Mouse (Mus musculus) monocyte, adult 5-6 weeks (primary cell): Measurements from ENCODE around the gene Tmco3. TPM values are rescaled to one million over a fixed set of nuclear protein-coding genes. Genes with fewer than 3 reads are reported as not detected.

Experiments used
- ATAC-seq: fragments of 153-309, 156-312 bp; replicated peaks from 2 replicates; pipeline ENCODE4 v1.8.0; 2017; ENCODE audit warnings: mild to moderate bottlenecking; ENCODE audit not compliant: low TSS enrichment, insufficient number of reproducible peaks, severe bottlenecking, poor library complexity, low FRiP score
- total RNA-seq: library from RNA; stranded (forward); fragments of 200-1000, 200-491, 200-594 nt; gene quantifications from 3 replicates; pipeline ENCODE4 v1.2.3, GENCODE M21; 2017

Gene Tmco3
- total RNA-seq = 9.7 to 19.3 TPM (median 12.1 TPM) in 3 replicates

DNA sequence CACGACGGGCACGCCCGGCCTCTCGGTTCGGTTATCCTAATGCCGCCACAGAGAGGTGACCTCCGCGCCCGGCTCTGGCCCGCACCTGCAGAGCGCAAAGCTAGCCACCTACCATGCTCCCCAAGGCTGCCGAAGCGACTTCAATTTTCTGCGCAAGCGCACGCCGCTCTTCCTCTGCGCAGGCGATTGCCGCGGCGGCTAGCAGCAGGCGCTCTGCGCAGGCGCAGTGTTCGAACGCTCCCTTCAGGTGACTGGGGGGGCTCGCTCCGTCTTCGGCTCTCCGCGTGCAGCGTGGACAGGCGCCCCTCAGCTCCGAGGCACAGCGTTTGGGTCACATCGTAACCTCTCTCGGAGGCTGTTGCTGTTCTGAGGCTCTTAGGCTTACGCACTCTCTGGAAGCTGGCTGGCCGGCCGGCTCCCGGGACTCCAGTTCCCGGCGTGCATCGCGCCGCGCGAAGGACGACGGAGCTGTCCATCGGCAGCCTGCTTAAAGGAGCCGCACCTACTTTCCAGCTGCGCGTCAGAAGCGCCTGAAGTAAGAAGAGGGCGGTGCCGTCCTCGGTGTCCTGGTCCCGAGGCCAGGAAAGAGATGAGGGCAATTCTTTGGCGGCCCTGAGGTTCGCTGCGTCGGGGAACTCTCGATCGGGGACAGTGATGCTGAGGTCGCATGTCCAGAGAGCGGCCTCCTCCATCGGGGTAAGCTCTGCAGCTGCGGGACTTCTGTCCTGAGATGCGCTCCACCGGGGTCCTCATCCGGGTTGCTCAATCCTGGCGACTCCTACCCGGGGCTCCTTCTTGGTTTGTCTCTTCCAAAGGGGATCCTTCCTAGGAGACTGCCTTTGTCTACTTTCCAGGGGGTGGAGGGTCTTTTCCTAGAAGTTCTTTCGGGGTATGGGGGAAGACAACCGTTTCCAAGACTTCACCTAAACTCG is at the start of gene Tmco3, which contains the start of gene Dcun1d2:
Gene Tmco3 (plus strand): TSS at position 499 of the 932 bp plus-strand sequence.
Gene Dcun1d2 (minus strand): TSS at position 440 of the 932 bp plus-strand sequence.
- ATAC-seq = peak; percentile 82

DNA sequence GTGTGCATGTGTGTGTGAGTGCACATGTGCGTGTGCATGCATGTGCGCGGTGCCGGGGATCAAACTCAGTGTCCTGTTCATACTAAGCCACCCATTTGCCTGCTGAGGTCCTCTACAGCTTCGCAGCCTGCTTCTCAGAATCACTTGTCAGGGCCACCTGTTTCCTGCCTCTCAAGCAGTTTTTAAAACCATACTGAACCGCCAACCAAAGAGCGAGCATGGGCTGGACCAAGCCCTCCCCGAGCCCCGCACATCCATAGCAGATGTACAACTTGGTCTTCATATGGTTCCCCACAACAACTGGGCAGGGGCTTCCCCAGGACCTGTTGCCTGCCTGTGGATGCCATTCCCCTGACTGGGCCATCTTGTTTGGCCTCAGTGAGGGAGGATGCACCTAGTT is 47.9 kb upstream of the Tmco3 start:
- no peak for ATAC-seq

DNA sequence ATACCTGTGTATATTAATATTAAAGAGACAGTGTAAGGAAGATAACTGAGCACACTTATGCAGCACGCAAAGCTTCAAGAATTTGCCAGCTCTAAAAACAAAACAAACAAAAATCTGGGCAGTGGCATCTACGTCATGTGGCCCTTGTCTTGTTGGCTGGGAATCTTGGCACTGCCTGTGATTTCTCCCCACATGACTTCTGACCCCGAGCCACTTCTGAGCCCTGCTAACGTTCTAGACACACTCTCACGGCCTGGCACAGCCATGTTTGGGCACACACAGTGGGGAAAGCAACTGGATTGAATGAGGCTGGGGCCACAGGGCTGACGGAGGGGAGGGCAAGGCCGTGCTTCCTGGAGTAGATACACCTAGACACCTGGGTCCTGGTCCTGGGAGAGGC is 47.3 kb upstream of the Tmco3 start:
- no peak for ATAC-seq

DNA sequence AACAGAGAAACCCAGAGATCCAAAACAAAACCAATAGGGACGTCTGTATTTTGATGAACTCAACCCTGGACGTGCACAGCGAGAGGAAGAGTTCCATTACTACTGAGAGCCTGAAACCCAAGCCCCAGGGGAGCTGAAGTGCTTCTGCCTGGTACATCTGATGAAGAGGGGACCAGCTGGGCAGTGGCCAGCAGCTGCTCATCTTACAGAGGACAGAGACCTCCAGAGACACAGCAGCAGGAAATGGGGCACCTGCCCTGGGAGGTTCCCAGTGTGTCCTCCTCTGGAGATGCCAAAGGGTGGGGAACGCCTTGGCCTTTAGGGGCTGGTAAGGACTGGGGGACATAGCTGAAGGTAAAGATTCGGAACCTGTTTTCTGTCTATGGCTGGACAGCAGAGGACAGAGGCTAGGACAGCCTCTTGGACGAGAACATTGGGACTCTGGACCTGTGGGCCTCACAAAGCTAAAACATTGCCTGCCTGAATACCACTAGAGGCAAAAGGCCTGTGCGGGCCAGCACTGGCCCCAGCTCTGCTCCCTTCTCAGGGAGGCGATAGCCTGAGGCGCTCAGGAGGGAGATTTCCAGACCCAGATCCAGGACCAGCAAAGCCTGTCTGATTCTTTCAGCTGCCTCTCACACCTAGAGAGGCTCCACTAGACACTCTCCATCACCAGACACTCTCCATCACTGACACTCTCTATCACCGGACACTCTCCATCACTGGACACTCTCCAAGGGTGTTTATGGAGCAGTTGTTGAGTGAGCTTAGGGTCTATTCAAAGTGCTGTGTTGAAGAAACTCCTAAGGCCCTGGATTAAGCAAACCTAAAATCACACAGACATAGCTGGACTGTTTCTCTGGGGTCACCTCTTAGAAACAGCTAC is 44.8 kb upstream of the Tmco3 start:
- ATAC-seq = no peak

- no peak for ATAC-seq
These were observed 43.6 kb upstream of the Tmco3 start for GRCm38 (mm10) chr8:13244343-13244880.

DNA sequence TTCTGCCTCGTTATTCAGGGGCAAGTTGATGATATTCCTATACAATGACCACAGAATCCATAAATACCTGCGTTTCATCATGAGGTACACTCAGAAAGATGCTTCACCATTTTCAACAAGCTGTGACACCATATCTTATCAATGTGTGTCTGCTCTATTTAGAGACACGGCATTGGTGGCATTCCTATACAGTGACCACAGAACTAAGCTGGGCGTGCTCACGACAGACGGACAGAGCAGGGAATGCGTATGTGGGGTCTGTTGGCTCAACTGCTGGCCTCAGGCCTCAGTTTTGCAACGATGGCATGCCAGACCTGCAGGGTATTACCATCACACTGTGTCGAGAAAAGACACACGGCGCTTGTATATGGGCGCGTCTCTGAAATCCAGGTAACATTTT is 35.2 kb upstream of the Tmco3 start:
- ATAC-seq = no peak

DNA sequence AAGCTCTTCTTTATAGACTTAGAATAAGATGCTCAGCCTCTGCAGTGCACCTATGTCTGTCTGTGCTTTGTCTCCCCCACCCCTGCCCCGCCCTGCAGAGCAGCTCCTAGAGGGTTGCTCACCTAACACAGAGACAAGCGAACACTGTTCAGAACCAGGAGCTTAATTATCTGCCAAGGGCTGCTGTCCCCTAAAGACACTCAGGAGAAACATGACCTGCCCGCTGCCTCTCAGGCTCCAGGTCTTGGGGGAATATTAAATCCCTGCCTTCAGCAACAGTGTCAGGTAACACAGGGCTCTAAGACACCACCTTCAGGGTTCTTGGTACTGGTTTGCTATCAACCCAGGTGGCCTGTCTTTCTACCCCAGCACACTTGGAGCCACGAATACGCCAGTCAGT is 34.6 kb upstream of the Tmco3 start:
- ATAC-seq = no peak

- peak; percentile 38; the same call in 1 of the 2 replicates for ATAC-seq
These were observed 34.0 kb upstream of the Tmco3 start, which contains the start of gene Adprhl1 for GRCm38 (mm10) chr8:13254019-13254418. Gene Adprhl1 (minus strand): TSS chr8:13254162.

GRCm38 (mm10) chr8:13263376-13263775 is 24.6 kb upstream of the Tmco3 start:
- no peak for ATAC-seq

GRCm38 (mm10) chr8:13267566-13267965 is 20.4 kb upstream of the Tmco3 start:
- ATAC-seq = no peak

DNA sequence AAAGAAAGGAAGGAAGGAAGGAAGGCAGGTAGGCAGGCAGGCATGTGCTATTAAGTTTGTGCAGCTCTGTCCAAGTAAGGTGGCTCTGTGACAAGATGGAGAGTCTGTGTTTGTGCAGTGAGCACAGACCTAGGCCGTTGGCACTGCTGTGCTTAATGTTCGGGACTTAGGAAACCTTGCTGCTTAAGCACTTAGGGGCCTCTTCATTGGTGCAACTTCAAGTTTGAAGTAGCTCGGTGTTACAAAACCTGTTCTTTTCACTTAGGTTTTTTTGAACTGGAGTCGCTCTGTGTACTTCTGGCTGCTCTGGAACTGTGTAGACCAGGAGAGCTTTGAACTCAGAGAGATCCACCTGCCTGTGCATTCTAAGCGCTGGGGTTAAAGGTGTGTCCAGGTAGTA is 15.2 kb upstream of the Tmco3 start:
- no peak for ATAC-seq

DNA sequence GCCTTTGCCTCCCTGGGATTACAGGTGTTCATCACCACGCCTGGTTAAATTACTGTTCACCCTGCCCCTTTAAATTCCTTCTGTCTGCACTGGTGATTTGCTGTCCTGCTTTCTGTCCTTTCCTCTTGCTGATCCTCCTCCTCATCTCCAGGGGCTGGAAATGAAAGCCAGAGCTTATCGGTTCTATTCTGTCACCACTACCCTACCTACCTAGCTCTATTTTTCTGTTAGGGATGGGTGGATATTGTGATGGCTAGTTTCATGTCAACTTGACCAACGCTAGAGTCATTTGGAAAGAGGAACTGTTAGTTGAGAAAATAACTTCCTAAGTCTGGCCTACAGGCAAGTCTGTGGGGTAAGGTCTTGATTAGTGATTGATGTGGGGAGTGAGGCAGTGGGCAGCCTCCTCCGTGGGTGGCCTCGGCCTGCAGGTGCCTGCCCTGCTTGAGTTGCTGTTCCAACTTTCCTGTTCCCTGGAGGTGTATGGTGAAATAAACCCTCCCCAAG is 11.0 kb upstream of the Tmco3 start:
- ATAC-seq = no peak

GRCm38 (mm10) chr8:13283200-13283599 is 4.8 kb upstream of the Tmco3 start:
- ATAC-seq = no peak

GRCm38 (mm10) chr8:13287304-13287691 is 692 bp upstream of the Tmco3 start:
- ATAC-seq = peak; percentile 88

- no peak for ATAC-seq
These were observed 656 bp downstream of the Tmco3 start for GRCm38 (mm10) chr8:13288646-13289045.

DNA sequence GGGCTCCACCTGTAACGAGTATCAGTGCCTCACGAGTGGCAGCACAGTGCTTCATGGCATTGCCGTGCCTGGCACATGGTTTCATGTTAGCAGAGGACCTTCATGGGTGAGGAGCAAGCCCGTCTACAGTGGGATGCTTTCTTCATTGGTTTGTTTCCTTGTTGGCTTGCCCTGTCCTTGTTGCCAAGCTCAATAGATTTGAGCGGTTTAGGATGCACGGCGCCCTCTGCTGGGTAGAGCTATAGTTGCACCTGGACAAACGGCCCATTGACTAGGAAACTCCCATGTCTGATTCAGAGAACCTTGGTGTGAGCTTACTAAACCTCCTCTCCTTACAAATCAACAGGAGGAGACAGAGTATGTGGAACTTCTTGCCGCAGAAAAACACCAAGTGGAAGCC is 4.4 kb downstream of the Tmco3 start:
- peak; percentile 51; the same call in 1 of the 2 replicates for ATAC-seq

DNA sequence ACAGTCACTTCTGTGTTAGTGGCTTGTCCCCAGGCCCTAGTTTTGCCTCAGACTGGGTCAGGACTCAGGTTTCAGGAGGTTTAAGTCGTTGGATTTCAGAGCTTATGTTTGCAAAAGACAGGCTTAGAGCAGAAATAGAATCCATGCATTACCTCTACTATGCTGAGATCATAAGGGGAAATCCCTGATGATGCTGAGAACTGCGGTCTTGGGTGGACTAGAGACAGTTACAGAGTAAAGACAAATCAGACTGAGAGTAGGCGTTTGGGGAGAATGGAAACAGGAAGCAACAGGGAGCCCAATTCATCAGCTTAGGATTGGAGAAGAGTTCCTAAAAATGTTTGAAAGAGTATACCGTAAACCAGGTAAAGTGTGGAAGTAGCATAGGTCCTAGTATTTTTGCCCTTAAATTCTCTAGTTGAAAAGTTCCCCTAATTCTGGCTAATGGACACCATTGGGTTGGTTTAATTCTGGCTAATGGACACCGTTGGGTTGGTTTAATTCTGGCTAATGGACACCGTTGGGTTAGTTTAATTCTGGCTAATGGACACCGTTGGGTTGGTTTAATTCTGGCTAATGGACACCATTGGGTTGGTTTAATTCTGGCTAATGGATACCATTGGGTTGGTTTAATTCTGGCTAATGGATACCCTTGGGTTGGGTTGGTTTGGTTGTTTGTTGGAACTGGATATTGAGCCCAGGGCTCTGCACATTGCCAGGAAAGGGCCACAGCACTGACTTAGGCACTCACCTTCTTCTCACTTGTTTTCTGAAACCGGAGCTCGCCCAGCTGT is 5.9 kb downstream of the Tmco3 start:
- no peak for ATAC-seq

- no peak for ATAC-seq
These were observed 11.6 kb downstream of the Tmco3 start for GRCm38 (mm10) chr8:13299571-13299970.
